Mouse (Mus musculus): ENCODE results near the gene Kidins220. TPM values are rescaled to one million over a fixed set of nuclear protein-coding genes. Genes with fewer than 3 reads are reported as not detected.

The Kidins220 gene
- total RNA-seq, 2 experiments from 2014 or later = 65.7 to 67.7 TPM

- no peak for DNase-seq (ENCODE audit: low spot score in 2 of 2)
These were observed 112.2 kb downstream of the Kidins220 start for GRCm38 (mm10) chr12:25086966-25087365.

- no peak for DNase-seq (ENCODE audit: low spot score in 2 of 2)
These were observed 114.7 kb downstream of the Kidins220 start for GRCm38 (mm10) chr12:25089433-25089832.

- DNase-seq (ENCODE audit: low spot score in 2 of 2) = peak; percentile 73 to 85
These were observed 117.4 kb downstream of the Kidins220 start for GRCm38 (mm10) chr12:25092027-25092704.

GRCm38 (mm10) chr12:25092751-25093211, 118.1 kb downstream of the Kidins220 start:
- DNase-seq (ENCODE audit: low spot score in 2 of 2) = peak in 1 of 2 experiments; percentile 29

- no peak for DNase-seq (ENCODE audit: low spot score in 2 of 2)
These were observed 118.6 kb downstream of the Kidins220 start for GRCm38 (mm10) chr12:25093241-25093774.

- DNase-seq (ENCODE audit: low spot score in 2 of 2) = no peak
These were observed 120.1 kb downstream of the Kidins220 start for GRCm38 (mm10) chr12:25094621-25095521.

- no peak for DNase-seq (ENCODE audit: low spot score in 2 of 2)
These were observed 120.8 kb downstream of the Kidins220 start for GRCm38 (mm10) chr12:25095538-25095937.

GRCm38 (mm10) chr12:25095974-25096639, 121.4 kb downstream of the Kidins220 start:
- peak; percentile 89 to 96 for DNase-seq (ENCODE audit: low spot score in 2 of 2)

GRCm38 (mm10) chr12:25096640-25097051, 121.9 kb downstream of the Kidins220 start:
- no peak for DNase-seq (ENCODE audit: low spot score in 2 of 2)

- no peak for DNase-seq (ENCODE audit: low spot score in 2 of 2)
These were observed 122.2 kb downstream of the Kidins220 start, which contains the start of gene Id2 for GRCm38 (mm10) chr12:25097052-25097209. Gene Id2 (minus strand): TSS chr12:25097140.

- no peak for DNase-seq (ENCODE audit: low spot score in 2 of 2)
These were observed 122.8 kb downstream of the Kidins220 start for GRCm38 (mm10) chr12:25097210-25098160.

- DNase-seq (ENCODE audit: low spot score in 2 of 2) = no peak
These were observed 123.4 kb downstream of the Kidins220 start for GRCm38 (mm10) chr12:25098161-25098550.

- DNase-seq (ENCODE audit: low spot score in 2 of 2) = peak; percentile 83 to 92
These were observed 124.0 kb downstream of the Kidins220 start for GRCm38 (mm10) chr12:25098561-25099312.

- peak; percentile 37 to 65 for DNase-seq (ENCODE audit: low spot score in 2 of 2)
These were observed 124.5 kb downstream of the Kidins220 start for GRCm38 (mm10) chr12:25099313-25099562.

- DNase-seq (ENCODE audit: low spot score in 2 of 2) = peak in 1 of 2 experiments; percentile 45
These were observed 125.1 kb downstream of the Kidins220 start for GRCm38 (mm10) chr12:25099563-25100408.

GRCm38 (mm10) chr12:25100411-25101217, 125.9 kb downstream of the Kidins220 start:
- peak; percentile 26 to 61 for DNase-seq (ENCODE audit: low spot score in 2 of 2)

GRCm38 (mm10) chr12:25101389-25101788, 126.7 kb downstream of the Kidins220 start:
- DNase-seq (ENCODE audit: low spot score in 2 of 2) = no peak

GRCm38 (mm10) chr12:25103911-25104310, 129.2 kb downstream of the Kidins220 start:
- no peak for DNase-seq (ENCODE audit: low spot score in 2 of 2)
